Mouse (Mus musculus) frontal cortex, postnatal 36 days (tissue): Measurements from ENCODE around the gene Spsb3.

Source experiments
- DNase-seq, 2 experiments: peaks; one replicate each; pipeline ENCODE4 v3.0.0; 2022; ENCODE audit warnings: low spot score in 2 of 2

Gene Spsb3

GRCm38 (mm10) chr17:24886134-24886931, at the start of gene Spsb3, which contains the start of gene Nubp2:
TSS of gene Spsb3 (plus strand) at chr17:24886643.
TSS of gene Nubp2 (minus strand) at chr17:24886349.
- peak; percentile 97 to 100 for DNase-seq

GRCm38 (mm10) chr17:24839842-24840241, 46.6 kb upstream of the Spsb3 start, which contains the start of gene Hagh:
TSS of gene Hagh (plus strand) at chr17:24840143.
- DNase-seq, result peak in 1 of 2 experiments; percentile 9

- no peak for DNase-seq
These were observed 46.1 kb upstream of the Spsb3 start for GRCm38 (mm10) chr17:24840341-24840740.

- no peak for DNase-seq
These were observed 45.3 kb upstream of the Spsb3 start for GRCm38 (mm10) chr17:24841133-24841532.

GRCm38 (mm10) chr17:24842631-24843030, 43.8 kb upstream of the Spsb3 start:
- no peak for DNase-seq

GRCm38 (mm10) chr17:24844525-24844924, 41.9 kb upstream of the Spsb3 start:
- no peak for DNase-seq

GRCm38 (mm10) chr17:24847386-24847785, 39.1 kb upstream of the Spsb3 start:
- DNase-seq, result no peak

- DNase-seq, result no peak
These were observed 37.8 kb upstream of the Spsb3 start for GRCm38 (mm10) chr17:24848600-24849031.

- no peak for DNase-seq
These were observed 36.7 kb upstream of the Spsb3 start for GRCm38 (mm10) chr17:24849733-24850064.

- DNase-seq, result peak; percentile 96
These were observed 36.2 kb upstream of the Spsb3 start, which contains the start of gene Fahd1 for GRCm38 (mm10) chr17:24850065-24850772. TSS of gene Fahd1 (minus strand) at chr17:24850364.

- no peak for DNase-seq
These were observed 35.7 kb upstream of the Spsb3 start for GRCm38 (mm10) chr17:24850773-24851127.

GRCm38 (mm10) chr17:24851381-24852125, 34.9 kb upstream of the Spsb3 start:
- DNase-seq, result no peak

- DNase-seq, result no peak
These were observed 30.5 kb upstream of the Spsb3 start for GRCm38 (mm10) chr17:24855838-24856464.

- no peak for DNase-seq
These were observed 29.9 kb upstream of the Spsb3 start for GRCm38 (mm10) chr17:24856589-24856988.

GRCm38 (mm10) chr17:24857831-24858470, 28.5 kb upstream of the Spsb3 start:
- no peak for DNase-seq

GRCm38 (mm10) chr17:24858967-24859366, 27.5 kb upstream of the Spsb3 start:
- DNase-seq, result no peak

GRCm38 (mm10) chr17:24860076-24860475, 26.4 kb upstream of the Spsb3 start:
- no peak for DNase-seq

- no peak for DNase-seq
These were observed 24.7 kb upstream of the Spsb3 start for GRCm38 (mm10) chr17:24861785-24862184.

GRCm38 (mm10) chr17:24865776-24866175, 20.7 kb upstream of the Spsb3 start, which contains the start of gene Igfals:
TSS of gene Igfals (plus strand) at chr17:24865997.
- DNase-seq, result no peak

- peak in 1 of 2 experiments; percentile 52 for DNase-seq
These were observed 18.5 kb upstream of the Spsb3 start for GRCm38 (mm10) chr17:24867914-24868313.
